Mouse (Mus musculus) urinary bladder, postnatal 10 days (tissue): Measurements from ENCODE around the gene Prrc2a.

Experiments
- DNase-seq: peaks from one replicate; pipeline ENCODE4 v3.0.0; 2022; ENCODE audit warnings: low spot score

Gene Prrc2a

GRCm38 (mm10) chr17:35189186-35189585 lies 24.5 kb upstream of the Prrc2a start:
- no peak for DNase-seq

- no peak for DNase-seq
These were observed 23.4 kb upstream of the Prrc2a start, which contains the start of gene Lst1 for GRCm38 (mm10) chr17:35187959-35188610. Gene Lst1 (minus strand): TSS chr17:35188439.

GRCm38 (mm10) chr17:35187345-35187744 lies 22.6 kb upstream of the Prrc2a start:
- no peak for DNase-seq

GRCm38 (mm10) chr17:35186681-35187080 lies 22.0 kb upstream of the Prrc2a start:
- no peak for DNase-seq

GRCm38 (mm10) chr17:35185639-35186611 lies 21.2 kb upstream of the Prrc2a start:
- no peak for DNase-seq

GRCm38 (mm10) chr17:35180093-35180492 lies 15.4 kb upstream of the Prrc2a start:
- no peak for DNase-seq

GRCm38 (mm10) chr17:35178528-35178927 lies 13.8 kb upstream of the Prrc2a start:
- DNase-seq, result no peak

- no peak for DNase-seq
These were observed 11.3 kb upstream of the Prrc2a start, which contains the start of gene Aif1 for GRCm38 (mm10) chr17:35175968-35176367. Gene Aif1 (minus strand): TSS chr17:35176068.

- DNase-seq, result no peak
These were observed 10.7 kb upstream of the Prrc2a start for GRCm38 (mm10) chr17:35175382-35175781.

- DNase-seq, result no peak
These were observed 9.7 kb upstream of the Prrc2a start for GRCm38 (mm10) chr17:35174201-35174977.

GRCm38 (mm10) chr17:35173329-35173728 lies 8.6 kb upstream of the Prrc2a start:
- no peak for DNase-seq

- DNase-seq, result no peak
These were observed 7.9 kb upstream of the Prrc2a start for GRCm38 (mm10) chr17:35172445-35173234.

GRCm38 (mm10) chr17:35168541-35169207 lies 4.0 kb upstream of the Prrc2a start:
- DNase-seq, result no peak

- DNase-seq, result no peak
These were observed 3.1 kb upstream of the Prrc2a start for GRCm38 (mm10) chr17:35167794-35168193.

- DNase-seq, result no peak
These were observed 1.8 kb upstream of the Prrc2a start for GRCm38 (mm10) chr17:35166352-35167035.

- no peak for DNase-seq
These were observed 906 bp upstream of the Prrc2a start for GRCm38 (mm10) chr17:35165451-35166155.

- DNase-seq, result no peak
These were observed 504 bp downstream of the Prrc2a start for GRCm38 (mm10) chr17:35164218-35164567.

GRCm38 (mm10) chr17:35163326-35164081 lies 1.2 kb downstream of the Prrc2a start:
- DNase-seq, result no peak

GRCm38 (mm10) chr17:35162730-35163129 lies 2.0 kb downstream of the Prrc2a start:
- no peak for DNase-seq
